Mouse (Mus musculus) thymus, postnatal 14 days (tissue): ENCODE results near the gene Srgap2.

ENCODE experiments used
- DNase-seq: peaks from one replicate; pipeline ENCODE4 v3.0.0; 2021

Srgap2 gene

GRCm38 (mm10) chr1:131463953-131464627 lies 63.1 kb downstream of the Srgap2 start:
- no peak for DNase-seq

DNA sequence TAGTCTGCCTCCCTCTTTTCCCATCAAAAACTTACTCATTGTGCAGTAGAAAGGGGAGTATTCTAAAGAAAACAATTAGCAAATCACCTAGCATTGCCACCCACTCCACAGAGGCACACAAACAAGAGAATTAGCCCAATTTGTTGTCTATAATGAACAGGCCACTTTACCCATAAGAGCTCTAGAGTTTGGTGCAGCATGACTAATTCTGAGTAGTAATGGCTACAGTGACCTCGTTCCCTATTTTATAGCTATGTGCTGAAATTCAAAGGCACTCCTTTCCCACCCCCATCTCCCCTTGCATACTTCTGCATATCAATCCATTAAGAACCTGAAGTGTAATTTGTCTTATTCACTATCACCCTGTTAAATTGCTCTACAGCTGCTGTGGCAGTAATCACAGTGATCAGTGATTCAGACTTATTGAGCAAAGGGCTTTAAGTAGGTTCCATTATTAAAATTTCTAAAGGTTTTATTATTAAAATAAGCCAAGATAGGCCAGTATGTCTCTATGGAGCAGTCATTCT lies 64.5 kb downstream of the Srgap2 start:
- DNase-seq, result no peak

- no peak for DNase-seq
Measured at GRCm38 (mm10) chr1:131460914-131461530, 66.1 kb downstream of the Srgap2 start.

GRCm38 (mm10) chr1:131455355-131455890 lies 71.7 kb downstream of the Srgap2 start:
- DNase-seq, result no peak

DNA sequence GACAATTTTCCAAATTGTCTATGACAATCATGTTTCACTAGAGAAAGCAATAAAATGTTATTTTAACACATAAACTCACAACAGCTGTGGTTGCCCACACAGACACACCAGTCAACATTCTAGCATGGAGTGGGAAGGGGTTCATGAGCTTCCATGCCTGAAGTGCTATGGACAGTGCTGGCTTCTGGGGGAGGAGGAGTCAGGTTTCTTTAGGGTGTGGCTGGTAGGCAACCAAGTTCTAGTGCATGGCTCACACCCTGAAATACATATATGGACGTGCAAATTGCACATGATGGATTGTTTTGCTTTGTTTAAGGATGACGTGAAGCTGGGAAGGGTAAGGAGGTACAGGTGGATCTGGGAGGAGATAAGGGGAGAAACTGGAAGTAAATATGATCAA lies 72.8 kb downstream of the Srgap2 start:
- DNase-seq, result no peak

- no peak for DNase-seq
Measured at GRCm38 (mm10) chr1:131453335-131453734, 73.8 kb downstream of the Srgap2 start.

DNA sequence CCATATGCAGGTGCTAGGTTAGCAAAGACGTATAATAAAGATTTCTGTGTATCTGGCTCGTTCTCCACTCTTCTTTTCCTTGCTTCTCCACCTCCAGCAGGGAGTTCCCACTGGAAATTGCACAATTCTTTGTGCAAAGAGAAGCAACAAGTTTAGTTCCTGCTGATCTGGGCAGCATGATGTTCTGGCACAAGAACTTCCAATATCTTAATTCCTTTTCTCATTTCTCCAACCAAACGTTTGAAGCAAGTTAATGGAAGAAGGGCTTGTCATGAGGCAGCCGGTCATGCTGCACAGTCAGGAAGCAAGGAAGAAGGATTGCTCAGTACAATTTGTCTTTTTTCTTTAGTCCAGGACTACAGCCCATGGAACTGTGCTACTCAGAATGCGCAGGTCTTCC lies 78.8 kb downstream of the Srgap2 start:
- DNase-seq, result no peak

- DNase-seq, result no peak
Measured at GRCm38 (mm10) chr1:131447333-131447732, 79.8 kb downstream of the Srgap2 start.

- no peak for DNase-seq
Measured at GRCm38 (mm10) chr1:131446577-131446976, 80.6 kb downstream of the Srgap2 start.

GRCm38 (mm10) chr1:131438556-131438955 lies 88.6 kb downstream of the Srgap2 start:
- no peak for DNase-seq

- no peak for DNase-seq
Measured at GRCm38 (mm10) chr1:131437975-131438374, 89.2 kb downstream of the Srgap2 start.

DNA sequence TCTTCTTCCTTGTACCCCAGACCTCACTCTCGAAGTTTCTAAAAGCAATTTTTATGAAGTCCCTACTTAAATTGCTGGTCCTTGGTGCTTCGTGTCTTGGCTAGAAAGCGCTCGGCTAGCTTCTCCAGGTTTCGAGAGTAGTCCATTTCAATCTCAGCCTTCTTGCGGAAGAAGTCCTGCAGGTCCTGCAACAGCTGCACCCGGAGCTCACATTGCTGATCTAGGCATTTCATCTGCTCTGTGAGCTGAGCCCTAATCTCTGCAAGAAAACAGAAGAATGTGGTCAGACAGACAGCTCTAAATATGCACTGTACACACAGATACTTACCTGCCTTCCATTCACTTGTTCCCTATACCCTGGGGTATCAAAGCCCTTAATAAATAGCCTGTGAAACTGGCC lies 90.5 kb downstream of the Srgap2 start:
- DNase-seq, result no peak

DNA sequence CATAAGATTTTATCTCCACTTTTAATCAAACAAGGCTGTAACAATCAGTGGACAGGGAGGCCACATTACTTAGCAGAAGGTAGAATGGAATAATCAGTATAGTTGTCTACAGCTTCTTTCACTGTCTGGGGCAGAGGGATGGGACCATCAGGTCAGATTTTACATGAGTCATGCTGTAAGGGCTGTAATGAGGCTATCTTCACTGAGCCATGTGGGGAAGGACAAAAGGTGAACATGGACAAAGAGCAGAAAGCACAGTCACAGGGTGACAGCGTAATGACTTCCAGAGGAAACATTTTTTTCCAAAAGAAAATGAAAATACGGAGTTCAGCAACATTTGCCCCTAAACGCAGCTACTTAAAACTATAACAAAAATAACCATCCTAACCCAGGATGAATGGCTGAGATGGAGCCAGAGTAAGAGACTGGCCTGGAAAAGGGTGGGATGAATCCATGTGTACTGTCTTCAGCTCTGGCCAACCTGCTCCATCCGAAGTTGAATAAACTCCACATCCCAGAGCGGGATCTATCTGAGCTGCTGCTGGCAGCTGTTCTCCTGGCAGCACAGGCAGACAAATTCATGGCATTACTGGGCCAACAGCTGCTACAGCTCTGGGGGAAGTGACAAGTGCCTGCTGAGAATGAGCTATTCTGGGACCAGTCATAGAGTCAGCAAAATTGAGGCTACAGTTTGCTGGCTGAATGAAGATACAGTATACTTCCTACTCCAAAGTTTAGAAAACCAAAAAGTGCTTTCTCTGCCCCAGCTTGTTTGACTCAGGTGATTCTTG lies 95.5 kb downstream of the Srgap2 start:
- DNase-seq, result peak; percentile 53

- DNase-seq, result peak; percentile 65
Measured at GRCm38 (mm10) chr1:131427140-131427821, 99.9 kb downstream of the Srgap2 start.

DNA sequence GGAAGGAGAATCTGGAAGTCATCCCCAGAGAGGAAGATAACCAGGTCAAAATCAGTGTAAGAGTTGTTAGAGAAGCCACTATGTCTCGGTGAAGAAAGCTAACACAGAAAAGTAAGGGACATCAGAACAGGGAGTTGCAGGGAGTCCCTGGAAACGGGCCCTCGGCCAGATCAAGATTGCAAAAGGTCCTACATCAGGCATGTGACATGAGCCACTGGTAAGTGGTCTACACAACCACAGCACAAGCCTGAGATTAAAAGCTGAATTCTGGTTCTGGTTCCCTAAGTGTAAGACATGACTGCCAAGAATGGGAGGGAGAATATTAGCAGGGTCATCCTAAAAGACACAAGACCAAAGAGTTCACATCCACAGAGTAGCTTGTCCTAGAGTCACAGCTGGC lies 104.1 kb downstream of the Srgap2 start:
- no peak for DNase-seq

DNA sequence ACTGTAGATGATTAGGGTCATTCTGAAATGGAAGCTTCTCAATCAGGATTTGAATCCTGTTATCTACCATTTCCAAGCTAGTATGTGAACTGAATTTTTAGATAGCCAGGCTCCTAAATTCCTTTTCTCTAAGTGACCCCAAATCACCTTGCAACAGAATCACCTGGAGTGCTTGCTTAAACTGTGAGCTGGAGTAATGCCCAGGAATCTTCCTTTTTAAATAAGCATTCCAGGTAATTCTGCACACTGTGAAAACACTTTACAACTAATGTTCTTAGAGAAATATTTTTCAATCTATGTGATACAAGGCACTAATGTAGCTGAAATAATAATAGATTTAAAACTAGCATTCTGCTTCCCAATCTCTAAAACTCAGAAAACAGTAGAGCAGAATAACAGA lies 106.0 kb downstream of the Srgap2 start:
- no peak for DNase-seq

GRCm38 (mm10) chr1:131420660-131421059 lies 106.5 kb downstream of the Srgap2 start:
- no peak for DNase-seq

- DNase-seq, result no peak
Measured at GRCm38 (mm10) chr1:131419307-131419706, 107.8 kb downstream of the Srgap2 start.

DNA sequence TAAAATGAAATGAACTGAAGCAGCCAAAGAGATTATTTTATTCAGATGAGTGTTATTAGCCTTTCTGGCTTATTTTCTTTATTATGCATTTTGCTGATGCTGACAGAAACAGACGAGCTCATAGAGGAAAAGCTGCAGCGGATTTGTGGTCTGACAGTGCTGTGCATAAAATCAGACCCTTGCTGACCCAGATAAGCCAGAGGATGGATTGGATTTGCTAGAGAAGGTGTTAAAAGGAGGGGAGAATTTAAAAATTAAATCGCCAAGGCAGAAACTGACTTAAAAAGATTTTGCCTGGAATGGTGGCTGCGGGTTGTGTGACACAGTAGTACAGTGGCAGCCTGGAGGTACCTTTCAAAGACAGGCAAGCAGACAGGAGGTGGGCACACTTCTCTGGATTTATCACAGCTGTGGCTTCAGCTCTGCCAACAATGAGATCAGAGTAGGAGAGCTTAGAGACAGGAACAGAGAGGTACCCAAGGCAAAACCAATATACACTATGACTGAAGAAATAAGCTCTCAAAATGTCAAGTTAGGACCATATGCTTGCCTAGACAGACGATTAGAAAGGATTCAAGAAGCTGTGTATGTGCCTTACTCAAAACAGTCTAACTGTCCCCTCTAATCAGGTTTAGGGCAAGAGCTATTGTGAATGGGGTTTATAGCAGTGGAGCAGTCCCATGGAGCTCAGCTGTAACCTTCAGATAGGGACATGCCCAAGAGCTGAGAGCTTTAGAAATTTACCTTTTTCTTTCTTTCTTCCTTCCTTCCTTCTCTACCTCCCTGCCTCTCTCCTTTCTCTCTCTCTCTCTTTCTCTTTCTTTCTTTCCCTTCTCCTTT lies 109.1 kb downstream of the Srgap2 start:
- DNase-seq, result peak; percentile 27

GRCm38 (mm10) chr1:131417059-131417750 lies 109.9 kb downstream of the Srgap2 start:
- DNase-seq, result no peak

DNA sequence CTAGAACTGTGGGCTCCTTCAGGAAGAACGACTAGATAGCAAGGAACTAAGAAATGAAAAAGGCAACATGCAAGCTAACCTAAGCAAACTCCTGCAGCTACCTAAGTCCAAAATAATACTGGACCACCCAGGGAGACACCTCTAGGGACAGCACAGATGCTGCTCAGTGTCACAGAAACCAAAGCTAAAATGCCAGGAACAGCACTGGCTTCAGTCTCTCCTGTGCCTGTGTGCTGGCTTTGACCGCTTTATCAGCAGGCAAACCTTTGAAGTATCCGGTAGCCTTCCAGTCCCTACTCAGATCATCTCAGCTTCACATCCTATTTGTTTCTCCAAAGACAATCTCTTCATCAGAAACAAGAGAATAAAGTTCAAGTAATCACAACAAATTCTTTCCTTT lies 123.6 kb downstream of the Srgap2 start:
- no peak for DNase-seq
